Mouse (Mus musculus) kidney, embryonic 15.5 days (tissue): ENCODE results near the gene Hunk. TPM values are rescaled to one million over a fixed set of nuclear protein-coding genes. Genes with fewer than 3 reads are reported as not detected.

Experiments
- ATAC-seq: fragments of 200-750 bp; cut with Nextera tagmentation; replicated peaks from 2 replicates; pipeline ENCODE4 v1.8.0; 2017; ENCODE audit warnings: moderate TSS enrichment; ENCODE audit not compliant: low FRiP score
- H3K27ac ChIP-seq: fragments of 300-500 bp; sonication (generic); 2 replicates; pipeline ENCODE4 v1.5.1; 2015; ENCODE audit warnings: mild to moderate bottlenecking, inconsistent platforms
- H3K27me3 ChIP-seq: fragments of 300-500 bp; sonication (generic); 2 replicates; pipeline ENCODE4 v1.6.1; 2015; ENCODE audit warnings: inconsistent platforms
- H3K36me3 ChIP-seq: fragments of 300-500 bp; sonication (generic); 2 replicates; pipeline ENCODE4 v1.6.1; 2015; ENCODE audit warnings: inconsistent platforms
- H3K4me1 ChIP-seq: fragments of 300-500 bp; sonication (generic); 2 replicates; pipeline ENCODE4 v1.6.1; 2015; ENCODE audit warnings: inconsistent platforms
- H3K4me2 ChIP-seq: fragments of 300-500 bp; sonication (generic); 2 replicates; pipeline ENCODE4 v1.6.1; 2015; ENCODE audit warnings: moderate library complexity, mild to moderate bottlenecking, inconsistent platforms
- H3K4me3 ChIP-seq: fragments of 300-500 bp; sonication (generic); replicated peaks from 2 replicates; pipeline ENCODE4 v1.5.1; 2015; ENCODE audit warnings: mild to moderate bottlenecking, inconsistent platforms
- H3K9ac ChIP-seq: fragments of 300-500 bp; sonication (generic); 2 replicates; pipeline ENCODE4 v1.6.1; 2015; ENCODE audit warnings: mild to moderate bottlenecking, inconsistent platforms
- H3K9me3 ChIP-seq: fragments of 300-500 bp; sonication (generic); replicated peaks from 2 replicates; pipeline ENCODE4 v1.6.1; 2016; ENCODE audit warnings: inconsistent platforms
- WGBS: fragments of 180-500 bp; shearing (Covaris S2); methylation state at CpG from one replicate; pipeline ENCODE4 v1.1.7; 2015; ENCODE audit warnings: mixed read lengths; 5-methylcytosine and 5-hydroxymethylcytosine counted together
- polyA plus RNA-seq: library from polyadenylated mRNA; unstranded; fragments of >200 nt; fragmentation: Nextera tagmentation; extraction: Ambion mirVana; gene quantifications from 2 replicates; pipeline ENCODE4 v1.2.1, GENCODE M21; 2015

Gene Hunk
- polyA plus RNA-seq, 1 experiment from 2014 or later = 13.5 TPM

GRCm38 (mm10) chr16:90518732-90519295 is 133.0 kb downstream of the Hunk start:
- Histone ChIP-seq H3K4me3 (no peak overlapping the region), H3K9ac (no peak overlapping the region), H3K36me3 (no peaks in the 10 kb centered on the region), H3K27me3 (no peaks in the 10 kb centered on the region), H3K4me2 (no peak overlapping the region), H3K27ac (no peak overlapping the region), H3K9me3 (no peaks in the 10 kb centered on the region), H3K4me1 (peaks cover 37% of the 10 kb centered on the region)
- 62% methylated on average over 13 of the region's 13 CpGs for WGBS
- ATAC-seq = no peak

GRCm38 (mm10) chr16:90521191-90521950 is 135.6 kb downstream of the Hunk start:
- Histone ChIP-seq H3K27ac (no peak overlapping the region), H3K9me3 (no peaks in the 10 kb centered on the region), H3K4me3 (no peak overlapping the region), H3K4me1 (peaks cover 41% of the 10 kb centered on the region), H3K36me3 (no peaks in the 10 kb centered on the region), H3K27me3 (no peaks in the 10 kb centered on the region), H3K9ac (no peak overlapping the region), H3K4me2 (no peak overlapping the region)
- no peak for ATAC-seq
- WGBS = 34% methylated on average over 10 of the region's 10 CpGs

- no peaks in the 10 kb centered on the region for H3K9me3 ChIP-seq
- ATAC-seq = no peak
- WGBS = 55% methylated on average over 3 of the region's 3 CpGs
- no peak overlapping the region for H3K4me2 ChIP-seq
- H3K9ac ChIP-seq = no peak overlapping the region
- H3K27me3 ChIP-seq = no peaks in the 10 kb centered on the region
- H3K4me3 ChIP-seq = no peak overlapping the region
- peaks cover 41% of the 10 kb centered on the region for H3K4me1 ChIP-seq
- no peak overlapping the region for H3K27ac ChIP-seq
- H3K36me3 ChIP-seq = no peaks in the 10 kb centered on the region
Measured at GRCm38 (mm10) chr16:90521951-90522255, 136.1 kb downstream of the Hunk start.

DNA sequence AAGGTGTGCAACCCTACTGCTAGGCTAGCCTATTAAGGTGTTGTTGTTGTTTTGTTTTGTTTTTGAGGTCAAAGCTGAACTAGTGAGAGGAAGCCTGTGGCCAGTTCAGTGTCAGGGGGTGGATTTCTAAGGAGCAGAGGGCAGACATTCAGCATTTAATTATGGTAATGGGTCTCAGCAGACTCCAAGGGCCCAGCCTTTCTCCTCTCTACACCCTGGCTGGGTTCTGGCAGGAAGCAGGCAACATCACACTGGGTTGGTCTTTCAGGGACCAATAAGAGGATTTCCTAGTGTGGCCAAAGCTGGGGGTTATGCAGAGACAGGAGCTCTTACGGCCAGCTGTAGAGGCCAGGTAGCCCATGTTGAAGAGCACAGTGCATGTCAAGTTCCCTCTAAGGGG is 136.8 kb downstream of the Hunk start:
- no peaks in the 10 kb centered on the region for H3K9me3 ChIP-seq
- H3K4me3 ChIP-seq = no peak overlapping the region
- H3K4me2 ChIP-seq = no peak overlapping the region
- 48% methylated on average over 1 of the region's 1 CpGs for WGBS
- no peaks in the 10 kb centered on the region for H3K36me3 ChIP-seq
- H3K27me3 ChIP-seq = no peaks in the 10 kb centered on the region
- peaks cover 41% of the 10 kb centered on the region for H3K4me1 ChIP-seq
- no peak overlapping the region for H3K9ac ChIP-seq
- ATAC-seq = 0 out of 2 replicates have a peak, but pooled peaks have one; percentile 10
- no peak overlapping the region for H3K27ac ChIP-seq

GRCm38 (mm10) chr16:90523373-90523772 is 137.6 kb downstream of the Hunk start:
- Histone ChIP-seq H3K4me1 (peaks cover 36% of the 10 kb centered on the region), H3K9me3 (no peaks in the 10 kb centered on the region), H3K36me3 (no peaks in the 10 kb centered on the region), H3K27me3 (no peaks in the 10 kb centered on the region), H3K27ac (peak overlapping the region; percentile 54), H3K9ac (no peak overlapping the region), H3K4me2 (no peak overlapping the region), H3K4me3 (no peak overlapping the region)
- WGBS = 14% methylated on average over 6 of the region's 6 CpGs
- ATAC-seq = peak; percentile 55

GRCm38 (mm10) chr16:90523894-90524293 is 138.1 kb downstream of the Hunk start:
- Histone ChIP-seq H3K9ac (no peak overlapping the region), H3K4me2 (no peak overlapping the region), H3K27me3 (no peaks in the 10 kb centered on the region), H3K27ac (peak overlapping the region; percentile 54; the same call in 1 of the 2 replicates), H3K4me3 (no peak overlapping the region), H3K9me3 (no peaks in the 10 kb centered on the region), H3K4me1 (peaks cover 32% of the 10 kb centered on the region), H3K36me3 (no peaks in the 10 kb centered on the region)
- 92% methylated on average over 18 of the region's 18 CpGs for WGBS
- no peak for ATAC-seq

DNA sequence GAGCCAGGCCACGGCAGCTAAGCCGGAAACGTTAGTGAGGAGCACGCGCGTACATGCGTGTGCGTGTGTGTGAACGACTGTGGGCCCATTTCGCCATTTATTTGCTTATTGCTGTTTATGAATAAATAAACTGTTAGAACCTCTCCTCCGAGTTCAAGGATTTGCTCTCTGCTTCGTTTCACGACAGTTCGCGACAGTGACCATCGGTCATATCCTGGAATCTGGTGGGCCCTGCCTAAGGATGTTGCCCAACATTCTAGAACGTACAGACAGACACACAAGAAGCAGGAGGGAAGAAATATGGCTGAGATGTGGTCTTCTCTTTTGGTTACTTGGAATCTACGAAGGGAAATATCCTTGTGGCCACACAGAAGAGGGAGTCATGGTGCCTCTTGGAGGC is 138.6 kb downstream of the Hunk start:
- no peak overlapping the region for H3K4me3 ChIP-seq
- H3K9me3 ChIP-seq = no peaks in the 10 kb centered on the region
- peaks cover 30% of the 10 kb centered on the region for H3K4me1 ChIP-seq
- H3K9ac ChIP-seq = no peak overlapping the region
- WGBS = 94% methylated on average over 18 of the region's 18 CpGs
- H3K27ac ChIP-seq = no peak overlapping the region
- no peak for ATAC-seq
- no peaks in the 10 kb centered on the region for H3K27me3 ChIP-seq
- H3K4me2 ChIP-seq = no peak overlapping the region
- no peaks in the 10 kb centered on the region for H3K36me3 ChIP-seq

GRCm38 (mm10) chr16:90533119-90533673 is 147.4 kb downstream of the Hunk start:
- no peak overlapping the region for H3K4me3 ChIP-seq
- H3K27me3 ChIP-seq = no peaks in the 10 kb centered on the region
- 28% methylated on average over 10 of the region's 10 CpGs for WGBS
- H3K27ac ChIP-seq = no peak overlapping the region
- no peak overlapping the region for H3K4me2 ChIP-seq
- no peak overlapping the region for H3K9ac ChIP-seq
- no peaks in the 10 kb centered on the region for H3K36me3 ChIP-seq
- ATAC-seq = no peak
- 0 out of 2 replicates have a peak, but pooled peaks cover 5% of the 10 kb centered on the region for H3K4me1 ChIP-seq
- no peaks in the 10 kb centered on the region for H3K9me3 ChIP-seq

GRCm38 (mm10) chr16:90534591-90534990 is 148.8 kb downstream of the Hunk start:
- Histone ChIP-seq H3K27ac (no peak overlapping the region), H3K9me3 (no peaks in the 10 kb centered on the region), H3K36me3 (no peaks in the 10 kb centered on the region), H3K9ac (no peak overlapping the region), H3K27me3 (no peaks in the 10 kb centered on the region), H3K4me3 (no peak overlapping the region), H3K4me1 (0 out of 2 replicates have a peak, but pooled peaks cover 5% of the 10 kb centered on the region), H3K4me2 (no peak overlapping the region)
- WGBS = 81% methylated on average over 8 of the region's 8 CpGs
- no peak for ATAC-seq

DNA sequence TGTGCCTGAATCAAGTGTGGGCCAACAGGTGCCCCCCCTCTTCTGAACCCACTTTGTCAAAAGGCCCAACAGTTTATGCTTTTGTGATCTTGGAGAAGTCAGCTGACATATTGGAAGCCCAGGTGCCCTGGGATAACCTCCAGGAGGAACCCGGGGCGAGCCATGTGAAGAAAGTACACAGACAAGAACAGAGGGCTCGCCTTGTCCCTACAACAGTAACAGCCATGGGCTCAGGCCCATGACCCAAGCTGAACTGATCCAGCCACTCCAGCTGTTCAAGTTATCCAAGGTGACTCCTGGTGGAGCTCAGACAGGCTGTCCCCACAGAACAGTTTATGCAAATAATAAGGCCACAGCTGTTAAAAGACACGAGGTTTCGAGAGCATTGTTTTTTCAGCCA is 153.1 kb downstream of the Hunk start:
- no peak for ATAC-seq
- no peak overlapping the region for H3K27ac ChIP-seq
- 75% methylated on average over 5 of the region's 5 CpGs for WGBS

GRCm38 (mm10) chr16:90541191-90541590 is 155.4 kb downstream of the Hunk start:
- no peak overlapping the region for H3K9ac ChIP-seq
- 88% methylated on average over 2 of the region's 2 CpGs for WGBS
- no peaks in the 10 kb centered on the region for H3K36me3 ChIP-seq
- H3K4me3 ChIP-seq = no peak overlapping the region
- no peaks in the 10 kb centered on the region; the same call in 1 of the 2 replicates for H3K27me3 ChIP-seq
- H3K4me2 ChIP-seq = no peak overlapping the region
- ATAC-seq = no peak
- H3K9me3 ChIP-seq = no peaks in the 10 kb centered on the region
- peaks cover 22% of the 10 kb centered on the region for H3K4me1 ChIP-seq
- H3K27ac ChIP-seq = no peak overlapping the region

More for the DNA sequence above, 153.1 kb downstream of the Hunk start:
- Histone ChIP-seq H3K4me1 (0 out of 2 replicates have a peak, but pooled peaks cover 3% of the 10 kb centered on the region), H3K4me3 (no peak overlapping the region), H3K9ac (no peak overlapping the region), H3K4me2 (no peak overlapping the region), H3K36me3 (no peaks in the 10 kb centered on the region), H3K27me3 (no peaks in the 10 kb centered on the region), H3K9me3 (no peaks in the 10 kb centered on the region)

DNA sequence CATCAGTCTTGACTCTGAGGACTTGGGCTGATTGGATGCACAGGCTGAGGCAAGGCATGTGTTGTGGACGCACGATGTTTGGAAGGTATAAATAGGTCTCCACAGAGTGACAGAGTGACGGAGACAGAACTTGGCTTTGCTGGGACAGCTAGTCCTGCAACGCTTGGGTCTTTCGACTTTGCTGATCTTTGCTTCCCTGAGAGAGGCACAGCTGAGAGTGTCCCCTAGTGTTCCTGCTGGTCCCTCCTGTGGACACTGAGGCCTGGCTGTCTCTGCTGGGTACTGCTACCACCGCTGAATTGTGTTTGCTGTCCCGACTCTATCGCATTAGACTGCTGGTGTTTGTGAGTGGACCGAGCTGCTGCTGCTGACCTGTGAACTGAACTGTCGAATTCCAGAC is 156.6 kb downstream of the Hunk start:
- Histone ChIP-seq H3K4me1 (peaks cover 22% of the 10 kb centered on the region), H3K27ac (no peak overlapping the region), H3K36me3 (no peaks in the 10 kb centered on the region), H3K9ac (no peak overlapping the region), H3K27me3 (no peaks in the 10 kb centered on the region; the same call in 1 of the 2 replicates), H3K4me3 (no peak overlapping the region), H3K4me2 (no peak overlapping the region), H3K9me3 (no peaks in the 10 kb centered on the region)
- 63% methylated on average over 10 of the region's 10 CpGs for WGBS
- no peak for ATAC-seq
